Mouse (Mus musculus): Measurements from ENCODE around the gene BC049715. TPM values are rescaled to one million over a fixed set of nuclear protein-coding genes. Genes with fewer than 3 reads are reported as not detected.
"Not testable (repeated sequence)": the region's sequence is repeated elsewhere in the genome, so short reads cannot be mapped to it uniquely, and the experiment has no call there.

BC049715 gene
- polyA plus RNA-seq, 1 experiment from 2014 or later = 0.46 TPM

- Histone ChIP-seq H3K36me3 (ENCODE audit: control insufficient read depth, insufficient read depth, low read length) (no peaks in the 10 kb centered on the region), H3K9ac (ENCODE audit: low read length) (peak within 1 kb of the TSS; percentile 54; the same call in 1 of the 2 replicates), H3K4me1 (replicated peaks; ENCODE audit: control insufficient read depth, insufficient read depth) (no peaks in the 10 kb centered on the region), H3K4me2 (replicated peaks; ENCODE audit: low read depth) (peak within 1 kb of the TSS; percentile 37), H3K27ac (replicated peaks) (peak within 1 kb of the TSS; percentile 78), H3K4me3 (ENCODE audit: low read depth, low read length) (peak within 1 kb of the TSS; percentile 38), H3K27me3 (ENCODE audit: control insufficient read depth, insufficient read depth, low read length) (no peaks in the 10 kb centered on the region), H3K9me3 (ENCODE audit: control insufficient read depth, low read length) (no peaks in the 10 kb centered on the region)
- 33% methylated on average over 9 of the region's 9 CpGs for WGBS
- DNase-seq (ENCODE audit: low spot score) (peak; percentile 50), ATAC-seq (ENCODE audit: low FRiP score, low TSS enrichment) (peak; percentile 70; the same call in 1 of the 2 replicates)
- TF ChIP-seq EP300 (optimal IDR thresholded peaks at IDR 0.05) (no peak), CTCF (IDR thresholded peaks at IDR 0.05; ENCODE audit: low read depth) (no peak)
Observed at GRCm38 (mm10) chr6:136875670-136876069, 48.2 kb downstream of the BC049715 start, which contains the start of gene Mgp. Mgp (minus strand) TSS chr6:136875823.

- ATAC-seq (ENCODE audit: low FRiP score, low TSS enrichment) = no peak
- no peaks in the 10 kb centered on the region for H3K9me3 ChIP-seq (ENCODE audit: control insufficient read depth, low read length)
- WGBS = 50% methylated on average over 8 of the region's 8 CpGs
- no peak for TF ChIP-seq EP300 (optimal IDR thresholded peaks at IDR 0.05)
- TF ChIP-seq CTCF (IDR thresholded peaks at IDR 0.05; ENCODE audit: low read depth) = no peak
- no peak for DNase-seq (ENCODE audit: low spot score)
- H3K36me3 ChIP-seq (ENCODE audit: control insufficient read depth, insufficient read depth, low read length) = no peaks in the 10 kb centered on the region
- H3K4me1 ChIP-seq (replicated peaks; ENCODE audit: control insufficient read depth, insufficient read depth) = no peaks in the 10 kb centered on the region
- no peak overlapping the region for H3K4me3 ChIP-seq (ENCODE audit: low read depth, low read length)
- H3K4me2 ChIP-seq (replicated peaks; ENCODE audit: low read depth) = no peak overlapping the region
- no peaks in the 10 kb centered on the region for H3K27me3 ChIP-seq (ENCODE audit: control insufficient read depth, insufficient read depth, low read length)
- no peak overlapping the region for H3K27ac ChIP-seq (replicated peaks)
- H3K9ac ChIP-seq (ENCODE audit: low read length) = no peak overlapping the region
Observed at GRCm38 (mm10) chr6:136881678-136882077, 54.3 kb downstream of the BC049715 start.

GRCm38 (mm10) chr6:136883431-136883915 is 56.0 kb downstream of the BC049715 start:
- H3K27ac ChIP-seq (replicated peaks) = no peak overlapping the region
- H3K4me3 ChIP-seq (ENCODE audit: low read depth, low read length) = no peak overlapping the region
- no peaks in the 10 kb centered on the region for H3K9me3 ChIP-seq (ENCODE audit: control insufficient read depth, low read length)
- 58% methylated on average over 3 of the region's 3 CpGs for WGBS
- DNase-seq (ENCODE audit: low spot score) (no peak), ATAC-seq (ENCODE audit: low FRiP score, low TSS enrichment) (no peak)
- H3K4me1 ChIP-seq (replicated peaks; ENCODE audit: control insufficient read depth, insufficient read depth) = 0 out of 2 replicates have a peak, but pooled peaks cover 2% of the 10 kb centered on the region
- H3K36me3 ChIP-seq (ENCODE audit: control insufficient read depth, insufficient read depth, low read length) = no peaks in the 10 kb centered on the region
- no peak overlapping the region for H3K4me2 ChIP-seq (replicated peaks; ENCODE audit: low read depth)
- no peak for TF ChIP-seq EP300 (optimal IDR thresholded peaks at IDR 0.05)
- TF ChIP-seq CTCF (IDR thresholded peaks at IDR 0.05; ENCODE audit: low read depth) = no peak
- H3K9ac ChIP-seq (ENCODE audit: low read length) = no peak overlapping the region
- no peaks in the 10 kb centered on the region for H3K27me3 ChIP-seq (ENCODE audit: control insufficient read depth, insufficient read depth, low read length)

- WGBS = 94% methylated on average over 6 of the region's 6 CpGs
- Histone ChIP-seq H3K27ac (replicated peaks) (no peak overlapping the region), H3K4me1 (replicated peaks; ENCODE audit: control insufficient read depth, insufficient read depth) (0 out of 2 replicates have a peak, but pooled peaks cover 2% of the 10 kb centered on the region), H3K36me3 (ENCODE audit: control insufficient read depth, insufficient read depth, low read length) (no peaks in the 10 kb centered on the region), H3K9ac (ENCODE audit: low read length) (no peak overlapping the region), H3K4me3 (ENCODE audit: low read depth, low read length) (no peak overlapping the region), H3K4me2 (replicated peaks; ENCODE audit: low read depth) (no peak overlapping the region), H3K27me3 (ENCODE audit: control insufficient read depth, insufficient read depth, low read length) (no peaks in the 10 kb centered on the region), H3K9me3 (ENCODE audit: control insufficient read depth, low read length) (no peaks in the 10 kb centered on the region)
- no peak for DNase-seq (ENCODE audit: low spot score)
- TF ChIP-seq CTCF (IDR thresholded peaks at IDR 0.05; ENCODE audit: low read depth) = no peak
- TF ChIP-seq EP300 (optimal IDR thresholded peaks at IDR 0.05) = no peak
- ATAC-seq (ENCODE audit: low FRiP score, low TSS enrichment) = no peak
Observed at GRCm38 (mm10) chr6:136883961-136884360, 56.5 kb downstream of the BC049715 start.

GRCm38 (mm10) chr6:136884766-136885165 is 57.3 kb downstream of the BC049715 start:
- not testable (repeated sequence) for H3K4me2 ChIP-seq (replicated peaks; ENCODE audit: low read depth); H3K27ac ChIP-seq (replicated peaks); H3K4me3 ChIP-seq (ENCODE audit: low read depth, low read length); H3K36me3 ChIP-seq (ENCODE audit: control insufficient read depth, insufficient read depth, low read length); ATAC-seq (ENCODE audit: low FRiP score, low TSS enrichment); H3K9me3 ChIP-seq (ENCODE audit: control insufficient read depth, low read length); DNase-seq (ENCODE audit: low spot score); H3K27me3 ChIP-seq (ENCODE audit: control insufficient read depth, insufficient read depth, low read length); H3K4me1 ChIP-seq (replicated peaks; ENCODE audit: control insufficient read depth, insufficient read depth); H3K9ac ChIP-seq (ENCODE audit: low read length)
- WGBS = 37% methylated on average over 1 of the region's 1 CpGs

GRCm38 (mm10) chr6:136887854-136888253 is 60.4 kb downstream of the BC049715 start:
- Histone ChIP-seq H3K4me1 (replicated peaks; ENCODE audit: control insufficient read depth, insufficient read depth) (0 out of 2 replicates have a peak, but pooled peaks cover 2% of the 10 kb centered on the region), H3K4me3 (ENCODE audit: low read depth, low read length) (no peak overlapping the region), H3K9ac (ENCODE audit: low read length) (no peak overlapping the region), H3K27me3 (ENCODE audit: control insufficient read depth, insufficient read depth, low read length) (no peaks in the 10 kb centered on the region), H3K4me2 (replicated peaks; ENCODE audit: low read depth) (no peak overlapping the region), H3K36me3 (ENCODE audit: control insufficient read depth, insufficient read depth, low read length) (no peaks in the 10 kb centered on the region), H3K27ac (replicated peaks) (peak overlapping the region; percentile 50; the same call in 1 of the 2 replicates), H3K9me3 (ENCODE audit: control insufficient read depth, low read length) (no peaks in the 10 kb centered on the region)
- TF ChIP-seq CTCF (IDR thresholded peaks at IDR 0.05; ENCODE audit: low read depth) (no peak), EP300 (optimal IDR thresholded peaks at IDR 0.05) (no peak)
- DNase-seq (ENCODE audit: low spot score) = no peak
- peak; percentile 71; the same call in 1 of the 2 replicates for ATAC-seq (ENCODE audit: low FRiP score, low TSS enrichment)
- WGBS = 28% methylated on average over 9 of the region's 9 CpGs

Data from stomach, postnatal 0 days (tissue).